Mouse (Mus musculus) thymus, adult 2 months (tissue): ENCODE results near the gene Msl3. TPM values are rescaled to one million over a fixed set of nuclear protein-coding genes. Genes with fewer than 3 reads are reported as not detected.
A peak's percentile ranks its signal among the peaks of the same experiment; 100 is the strongest.

ENCODE experiments used
- DNase-seq: peaks from one replicate; pipeline ENCODE4 v3.0.0; 2021
- H3K27ac ChIP-seq: fragments of 200-500 bp; 2 replicates; pipeline ENCODE4 v1.5.1; 2012; ENCODE audit warnings: low read length, control low read depth; ENCODE audit not compliant: control insufficient read depth, insufficient read depth
- H3K27me3 ChIP-seq: fragments of 200-500 bp; 2 replicates; pipeline ENCODE4 v1.6.1; 2012; ENCODE audit warnings: mild to moderate bottlenecking, low read length, moderate library complexity, mixed read lengths; ENCODE audit not compliant: control insufficient read depth, insufficient read depth
- H3K36me3 ChIP-seq: fragments of 200-500 bp; 2 replicates; pipeline ENCODE4 v1.6.1; 2012; ENCODE audit warnings: mild to moderate bottlenecking, low read length, moderate library complexity; ENCODE audit not compliant: control insufficient read depth, insufficient read depth
- H3K4me1 ChIP-seq: fragments of 200-500 bp; replicated peaks from 2 replicates; pipeline ENCODE4 v1.6.1; 2012; ENCODE audit warnings: low read length; ENCODE audit not compliant: control insufficient read depth, insufficient read depth
- H3K4me3 ChIP-seq: fragments of 200-500 bp; 2 replicates; pipeline ENCODE4 v1.5.1; 2012; ENCODE audit warnings: mild to moderate bottlenecking, low read length, control low read depth, moderate library complexity; ENCODE audit not compliant: control insufficient read depth, insufficient read depth
- CTCF ChIP-seq: fragments of 200-500 bp; IDR thresholded peaks from 2 replicates; pipeline ENCODE4 v1.5.1; 2012; ENCODE audit warnings: mild to moderate bottlenecking, control low read depth, low read length, moderate library complexity, borderline replicate concordance; ENCODE audit not compliant: control insufficient read depth, poor library complexity, insufficient read depth; ENCODE audit errors: extremely low read depth
- POLR2A ChIP-seq: fragments of 200-500 bp; IDR thresholded peaks from 2 replicates; pipeline ENCODE4 v1.6.1; 2012; ENCODE audit warnings: mild to moderate bottlenecking, low read length, control low read depth, moderate library complexity; ENCODE audit not compliant: control insufficient read depth, poor library complexity, insufficient read depth; ENCODE audit errors: extremely low read depth
- WGBS: fragments of 180-500 bp; shearing (Covaris S2); methylation state at CpG from one replicate; pipeline ENCODE4 v1.1.7; 2018; 5-methylcytosine and 5-hydroxymethylcytosine counted together
- polyA plus RNA-seq: library from polyadenylated mRNA; depleted of rRNA; stranded (reverse); fragments of >200 nt; gene quantifications from 2 replicates; pipeline ENCODE4 v1.2.3, GENCODE M21; 2012; rRNA removed

Msl3 gene
- 21.1 and 21.8 TPM in 2 replicates for polyA plus RNA-seq

GRCm38 (mm10) chrX:168673525-168674406 is at the start of gene Msl3:
Gene Msl3 (minus strand): TSS chrX:168673898.
- WGBS: under 1% methylated on average over 77 of the region's 88 CpGs
- Histone ChIP-seq H3K27ac (peak within 1 kb of the TSS; percentile 95), H3K4me3 (peak within 1 kb of the TSS; percentile 98), H3K4me1 (0 out of 2 replicates have a peak, but pooled peaks cover 3% of the 10 kb centered on the region), H3K27me3 (no peaks in the 10 kb centered on the region), H3K36me3 (no peaks in the 10 kb centered on the region; the same call in 1 of the 2 replicates)
- no peak for TF ChIP-seq CTCF
- peak; percentile 48; the same call in 1 of the 2 replicates for TF ChIP-seq POLR2A
- DNase-seq: peak; percentile 78

GRCm38 (mm10) chrX:168717969-168718368 is 44.3 kb upstream of the Msl3 start:
- 61% methylated on average over 2 of the region's 2 CpGs for WGBS
- Histone ChIP-seq H3K27ac (no peak overlapping the region), H3K4me3 (no peak overlapping the region), H3K4me1 (no peaks in the 10 kb centered on the region), H3K36me3 (no peaks in the 10 kb centered on the region), H3K27me3 (no peaks in the 10 kb centered on the region)
- DNase-seq: peak; percentile 1
- no peak for TF ChIP-seq POLR2A
- TF ChIP-seq CTCF: no peak

GRCm38 (mm10) chrX:168674407-168674962 is 787 bp upstream of the Msl3 start:
- WGBS: 15% methylated on average over 10 of the region's 10 CpGs

GRCm38 (mm10) chrX:168672913-168673524 is 679 bp downstream of the Msl3 start:
- WGBS: 2% methylated on average over 31 of the region's 31 CpGs
- H3K4me1 ChIP-seq: 0 out of 2 replicates have a peak, but pooled peaks cover 3% of the 10 kb centered on the region
- H3K27me3 ChIP-seq: no peaks in the 10 kb centered on the region
- TF ChIP-seq POLR2A (peak; percentile 59; the same call in 1 of the 2 replicates), CTCF (no peak)
- H3K36me3 ChIP-seq: peaks cover 5% of the 10 kb centered on the region; the same call in 1 of the 2 replicates
- peak; percentile 12 for DNase-seq
- H3K4me3 ChIP-seq: peak overlapping the region; percentile 98
- peak overlapping the region; percentile 85 for H3K27ac ChIP-seq

More at GRCm38 (mm10) chrX:168674407-168674962, 787 bp upstream of the Msl3 start:
- Histone ChIP-seq H3K4me3 (peak overlapping the region; percentile 98), H3K4me1 (0 out of 2 replicates have a peak, but pooled peaks cover 3% of the 10 kb centered on the region), H3K36me3 (no peaks in the 10 kb centered on the region; the same call in 1 of the 2 replicates), H3K27ac (no peak overlapping the region; the same call in 1 of the 2 replicates), H3K27me3 (no peaks in the 10 kb centered on the region)
- TF ChIP-seq CTCF: no peak
- TF ChIP-seq POLR2A: no peak
- DNase-seq: no peak

- H3K27me3 ChIP-seq: no peaks in the 10 kb centered on the region
- TF ChIP-seq POLR2A (no peak), CTCF (no peak)
- H3K36me3 ChIP-seq: peaks cover 6% of the 10 kb centered on the region; the same call in 1 of the 2 replicates
- peak; percentile 46 for DNase-seq
- peak overlapping the region; percentile 85; the same call in 1 of the 2 replicates for H3K27ac ChIP-seq
- peak overlapping the region; percentile 98 for H3K4me3 ChIP-seq
- 0 out of 2 replicates have a peak, but pooled peaks cover 3% of the 10 kb centered on the region for H3K4me1 ChIP-seq
- WGBS: 2% methylated on average over 9 of the region's 9 CpGs
These were observed 1.3 kb downstream of the Msl3 start for GRCm38 (mm10) chrX:168672425-168672824.
